Mouse (Mus musculus) liver, adult 2 months (tissue): ENCODE data around the gene Fto.

Experiments used
- CTCF ChIP-seq: fragments of 200-500 bp; IDR thresholded peaks from 2 replicates; pipeline ENCODE4 v1.5.1; 2011; ENCODE audit warnings: low read depth, low read length, control low read depth
- POLR2A ChIP-seq: fragments of 200-500 bp; IDR thresholded peaks from 2 replicates; pipeline ENCODE4 v1.6.1; 2011; ENCODE audit warnings: low read length, control low read depth; ENCODE audit not compliant: insufficient read depth; ENCODE audit errors: extremely low read depth

GRCm38 (mm10) chr8:91625686-91626558, 312.6 kb downstream of the Fto start:
- TF ChIP-seq POLR2A (no peak), CTCF (no peak)
